Mouse (Mus musculus) monocyte, adult 5-6 weeks (primary cell): ENCODE measurements around the gene Hdlbp. TPM values are rescaled to one million over a fixed set of nuclear protein-coding genes. Genes with fewer than 3 reads are reported as not detected.

Experiments
- total RNA-seq: library from RNA; stranded (forward); fragments of 200-1000, 200-491, 200-594 nt; gene quantifications from 3 replicates; pipeline ENCODE4 v1.2.3, GENCODE M21; 2017

Hdlbp gene
- total RNA-seq, 1 experiment from 2014 or later = 83.6 TPM

Other genes with a start within 250 kb of the Hdlbp start
- 0.19 to 1.5 TPM (median 0.19 TPM) in 3 replicates for gene Sned1, start 243.0 kb downstream of the Hdlbp start, total RNA-seq
- gene Mterf4, start 172.9 kb downstream of the Hdlbp start, total RNA-seq = 15.1 to 25.4 TPM (median 18.8 TPM) in 3 replicates
- gene Ppp1r7, start 136.0 kb downstream of the Hdlbp start, total RNA-seq = 21.3 to 35.6 TPM (median 28.6 TPM) in 3 replicates
- gene Pask, start 135.3 kb downstream of the Hdlbp start, total RNA-seq = 0.85 to 1.6 TPM in 2 of 3 replicates, not detected in the other
- not detected in 3 replicates for gene Ano7, start 104.9 kb downstream of the Hdlbp start, total RNA-seq
- 0.75 to 4.4 TPM (median 2.0 TPM) in 3 replicates for gene Farp2, start 33.3 kb upstream of the Hdlbp start, total RNA-seq
- 26.7 to 48.0 TPM (median 46.0 TPM) in 3 replicates for gene Stk25, start 179.8 kb upstream of the Hdlbp start, total RNA-seq
- not detected in 3 replicates for gene Bok, start 206.8 kb upstream of the Hdlbp start, total RNA-seq